Mouse (Mus musculus): Measurements from ENCODE around the gene Gale. TPM values are rescaled to one million over a fixed set of nuclear protein-coding genes. Genes with fewer than 3 reads are reported as not detected.

Gene Gale
- polyA plus RNA-seq, 1 experiment = 9.4 TPM

DNA sequence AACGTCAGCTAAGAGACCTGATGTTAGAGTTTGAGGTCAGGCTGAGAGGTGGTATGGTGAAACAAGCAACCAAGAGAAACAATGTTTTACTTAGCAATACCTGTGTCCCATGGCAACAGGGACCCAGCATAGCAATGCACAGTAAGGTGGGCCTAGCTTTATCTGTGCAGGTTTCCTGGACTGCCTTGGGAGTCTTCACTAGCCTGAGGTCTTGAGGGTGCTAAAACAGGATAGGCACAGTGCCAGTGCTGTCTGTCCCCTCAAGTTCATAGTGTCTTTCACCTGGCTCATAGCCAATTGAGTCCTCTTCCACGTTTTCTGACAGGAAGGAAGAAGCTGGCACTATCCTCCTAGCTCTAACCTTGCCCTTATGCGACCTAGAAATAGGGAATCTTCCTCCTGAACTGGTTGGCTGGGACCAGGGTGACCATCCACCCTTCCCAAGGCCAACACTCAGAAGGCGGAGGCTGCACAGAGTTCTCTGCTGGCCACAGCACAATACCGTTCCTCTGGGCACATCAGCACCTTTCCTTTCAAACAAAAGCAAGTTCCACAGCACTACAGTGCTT, 40.7 kb downstream of the Gale start:
- Histone ChIP-seq H3K9me3 (replicated peaks; ENCODE audit: control insufficient read depth, insufficient read depth, low read length, poor library complexity, severe bottlenecking) (no peaks in the 10 kb centered on the region), H3K9ac (ENCODE audit: low read depth, poor library complexity, severe bottlenecking) (no peak overlapping the region), H3K4me3 (ENCODE audit: low read depth, low read length) (no peak overlapping the region), H3K4me1 (ENCODE audit: control insufficient read depth, insufficient read depth, low read length) (no peaks in the 10 kb centered on the region), H3K27me3 (ENCODE audit: control insufficient read depth, insufficient read depth, low read length, poor library complexity, severe bottlenecking) (no peaks in the 10 kb centered on the region), H3K36me3 (ENCODE audit: control insufficient read depth, insufficient read depth, low read length, poor library complexity, severe bottlenecking) (peaks cover 44% of the 10 kb centered on the region), H3K27ac (ENCODE audit: insufficient read depth, low read length) (no peak overlapping the region)
- TF ChIP-seq EP300 (IDR thresholded peaks at IDR 0.05; ENCODE audit: insufficient read depth, low read depth, low read length) = no peak
- TF ChIP-seq POLR2A (IDR thresholded peaks at IDR 0.05; ENCODE audit: insufficient read depth, low read length) = no peak
- no peak for TF ChIP-seq CTCF (IDR thresholded peaks at IDR 0.05; ENCODE audit: low read depth, low read length)

DNA sequence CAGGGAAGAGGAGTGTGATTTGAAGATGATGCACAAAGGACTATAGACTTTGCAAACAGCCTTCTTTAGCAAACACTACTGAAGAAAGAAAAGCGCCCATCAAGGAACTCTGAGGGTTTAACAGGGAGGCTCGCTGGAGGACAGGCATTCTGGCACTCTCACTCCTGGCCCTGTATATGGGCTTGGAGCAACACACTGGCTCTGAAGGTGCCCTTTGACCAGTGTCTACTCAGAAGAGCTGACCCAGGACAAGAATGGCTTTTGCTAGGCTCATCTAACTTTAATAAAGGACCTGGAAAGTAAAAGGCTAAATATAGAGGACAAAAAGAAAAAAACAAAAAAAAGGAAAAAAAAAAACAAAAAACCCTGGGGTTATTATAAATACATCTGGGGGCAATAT, 41.4 kb downstream of the Gale start:
- H3K9me3 ChIP-seq (replicated peaks; ENCODE audit: control insufficient read depth, insufficient read depth, low read length, poor library complexity, severe bottlenecking) = no peaks in the 10 kb centered on the region
- no peaks in the 10 kb centered on the region for H3K27me3 ChIP-seq (ENCODE audit: control insufficient read depth, insufficient read depth, low read length, poor library complexity, severe bottlenecking)
- H3K36me3 ChIP-seq (ENCODE audit: control insufficient read depth, insufficient read depth, low read length, poor library complexity, severe bottlenecking) = peaks cover 51% of the 10 kb centered on the region
- no peak for TF ChIP-seq EP300 (IDR thresholded peaks at IDR 0.05; ENCODE audit: insufficient read depth, low read depth, low read length)
- no peak for TF ChIP-seq CTCF (IDR thresholded peaks at IDR 0.05; ENCODE audit: low read depth, low read length)
- no peak for TF ChIP-seq POLR2A (IDR thresholded peaks at IDR 0.05; ENCODE audit: insufficient read depth, low read length)
- H3K4me1 ChIP-seq (ENCODE audit: control insufficient read depth, insufficient read depth, low read length) = no peaks in the 10 kb centered on the region
- H3K9ac ChIP-seq (ENCODE audit: low read depth, poor library complexity, severe bottlenecking) = no peak overlapping the region
- H3K4me3 ChIP-seq (ENCODE audit: low read depth, low read length) = no peak overlapping the region
- H3K27ac ChIP-seq (ENCODE audit: insufficient read depth, low read length) = no peak overlapping the region

DNA sequence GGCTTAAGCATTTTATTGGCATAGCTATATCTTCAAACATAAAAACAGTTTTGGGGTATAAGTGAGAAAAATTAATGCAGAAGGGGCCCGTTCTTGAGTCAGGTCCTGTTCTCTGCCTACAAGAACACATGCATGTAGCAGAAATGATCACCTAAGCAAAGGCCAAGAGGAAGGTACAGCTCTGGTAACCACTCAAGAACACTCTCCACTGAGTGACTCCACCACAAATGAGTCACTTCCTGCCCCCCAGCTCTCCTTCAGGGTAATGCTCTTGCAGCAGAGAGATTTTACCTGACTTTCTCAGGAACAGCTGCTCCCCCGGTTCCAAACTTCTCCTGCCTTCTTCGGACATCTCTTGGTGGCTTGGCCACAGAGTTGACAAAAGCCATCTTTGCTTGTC, 43.3 kb downstream of the Gale start:
- no peak overlapping the region for H3K27ac ChIP-seq (ENCODE audit: insufficient read depth, low read length)
- no peak overlapping the region for H3K9ac ChIP-seq (ENCODE audit: low read depth, poor library complexity, severe bottlenecking)
- no peaks in the 10 kb centered on the region for H3K4me1 ChIP-seq (ENCODE audit: control insufficient read depth, insufficient read depth, low read length)
- TF ChIP-seq POLR2A (IDR thresholded peaks at IDR 0.05; ENCODE audit: insufficient read depth, low read length) = no peak
- TF ChIP-seq EP300 (IDR thresholded peaks at IDR 0.05; ENCODE audit: insufficient read depth, low read depth, low read length) = no peak
- TF ChIP-seq CTCF (IDR thresholded peaks at IDR 0.05; ENCODE audit: low read depth, low read length) = no peak
- no peak overlapping the region for H3K4me3 ChIP-seq (ENCODE audit: low read depth, low read length)
- H3K27me3 ChIP-seq (ENCODE audit: control insufficient read depth, insufficient read depth, low read length, poor library complexity, severe bottlenecking) = no peaks in the 10 kb centered on the region
- H3K9me3 ChIP-seq (replicated peaks; ENCODE audit: control insufficient read depth, insufficient read depth, low read length, poor library complexity, severe bottlenecking) = no peaks in the 10 kb centered on the region
- peaks cover 63% of the 10 kb centered on the region for H3K36me3 ChIP-seq (ENCODE audit: control insufficient read depth, insufficient read depth, low read length, poor library complexity, severe bottlenecking)

DNA sequence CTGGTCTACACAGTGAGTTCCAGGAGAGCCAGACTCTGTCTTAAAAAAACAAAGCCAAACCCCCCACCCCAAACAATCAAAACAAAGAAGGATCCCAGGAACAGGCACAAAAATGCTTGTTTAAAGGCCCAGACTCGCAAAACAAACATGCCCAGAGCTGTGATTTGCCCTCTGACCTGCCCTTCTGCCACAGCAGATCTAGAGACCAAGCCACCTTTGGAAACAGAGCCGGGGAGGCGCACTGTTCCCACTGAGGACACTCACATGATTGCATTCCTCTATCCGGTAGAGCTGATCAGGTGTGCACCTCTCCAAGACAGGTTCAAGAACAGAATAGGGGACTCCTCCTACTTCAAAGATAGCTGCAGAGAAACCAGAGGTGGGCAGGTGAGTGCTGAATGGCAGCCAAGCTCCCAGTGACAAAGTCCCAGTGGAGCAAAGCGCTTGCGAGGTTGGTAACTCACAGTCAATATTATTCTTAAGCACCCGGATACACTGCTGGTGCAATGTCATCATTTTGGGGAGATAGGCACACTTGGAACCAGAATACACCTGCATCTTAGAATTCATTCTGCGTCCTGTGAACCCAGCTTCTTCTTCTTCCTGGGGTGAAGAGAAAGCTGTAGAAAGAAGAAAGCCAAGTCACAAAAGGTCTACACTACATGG, 45.4 kb downstream of the Gale start:
- TF ChIP-seq POLR2A (IDR thresholded peaks at IDR 0.05; ENCODE audit: insufficient read depth, low read length) = no peak
- TF ChIP-seq CTCF (IDR thresholded peaks at IDR 0.05; ENCODE audit: low read depth, low read length) = no peak
- no peak for TF ChIP-seq EP300 (IDR thresholded peaks at IDR 0.05; ENCODE audit: insufficient read depth, low read depth, low read length)
- peaks cover 61% of the 10 kb centered on the region for H3K36me3 ChIP-seq (ENCODE audit: control insufficient read depth, insufficient read depth, low read length, poor library complexity, severe bottlenecking)
- no peaks in the 10 kb centered on the region for H3K27me3 ChIP-seq (ENCODE audit: control insufficient read depth, insufficient read depth, low read length, poor library complexity, severe bottlenecking)
- H3K27ac ChIP-seq (ENCODE audit: insufficient read depth, low read length) = no peak overlapping the region
- no peak overlapping the region for H3K4me3 ChIP-seq (ENCODE audit: low read depth, low read length)
- no peak overlapping the region for H3K9ac ChIP-seq (ENCODE audit: low read depth, poor library complexity, severe bottlenecking)
- no peaks in the 10 kb centered on the region for H3K9me3 ChIP-seq (replicated peaks; ENCODE audit: control insufficient read depth, insufficient read depth, low read length, poor library complexity, severe bottlenecking)
- no peaks in the 10 kb centered on the region for H3K4me1 ChIP-seq (ENCODE audit: control insufficient read depth, insufficient read depth, low read length)

DNA sequence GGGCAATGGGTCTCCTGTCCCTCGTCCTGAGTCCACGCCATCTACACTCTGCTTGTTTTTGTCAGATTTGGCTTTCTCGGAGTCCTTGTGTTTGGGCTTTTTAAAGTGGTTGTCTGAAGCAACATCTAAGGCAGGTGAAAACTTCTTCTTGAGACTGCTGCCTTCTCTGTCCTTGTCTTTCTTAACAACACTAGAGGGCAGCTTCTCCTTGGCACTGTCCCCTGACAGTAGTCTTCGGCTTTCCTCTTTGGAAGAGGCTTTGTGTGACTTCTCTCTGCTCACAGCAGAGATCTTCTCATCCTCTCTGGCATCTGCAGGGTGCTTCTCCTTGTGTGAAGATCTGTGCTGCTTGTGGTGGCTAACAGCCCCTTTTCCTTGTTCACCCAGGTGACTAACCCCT, 47.1 kb downstream of the Gale start:
- no peak overlapping the region for H3K27ac ChIP-seq (ENCODE audit: insufficient read depth, low read length)
- peaks cover 49% of the 10 kb centered on the region for H3K36me3 ChIP-seq (ENCODE audit: control insufficient read depth, insufficient read depth, low read length, poor library complexity, severe bottlenecking)
- TF ChIP-seq EP300 (IDR thresholded peaks at IDR 0.05; ENCODE audit: insufficient read depth, low read depth, low read length) = no peak
- no peak for TF ChIP-seq CTCF (IDR thresholded peaks at IDR 0.05; ENCODE audit: low read depth, low read length)
- no peak for TF ChIP-seq POLR2A (IDR thresholded peaks at IDR 0.05; ENCODE audit: insufficient read depth, low read length)

DNA sequence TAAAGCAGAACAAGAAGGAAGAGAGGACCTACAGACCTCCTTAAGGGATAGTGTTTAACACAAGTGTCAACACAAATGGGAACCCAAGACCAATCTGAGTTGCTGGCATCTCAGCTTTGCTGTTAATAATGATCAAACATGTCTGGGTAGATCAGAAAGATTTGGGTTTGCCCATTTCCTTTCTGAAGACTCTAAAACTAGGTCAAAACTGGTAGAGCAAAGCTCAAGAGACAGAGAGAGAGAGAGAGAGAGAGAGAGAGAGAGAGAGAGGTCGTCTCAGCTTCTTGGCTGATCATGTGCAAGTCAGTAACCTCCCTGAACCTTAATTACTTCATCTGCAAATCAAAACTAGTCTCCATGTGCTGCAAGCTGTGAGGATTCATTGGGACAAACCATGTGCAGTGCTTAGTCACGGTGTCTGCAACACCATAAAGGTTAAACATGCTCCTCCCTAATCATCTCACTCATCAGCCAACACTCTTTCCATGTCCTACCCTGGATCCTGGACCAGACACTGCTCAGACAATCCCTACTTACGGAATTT, 52.6 kb downstream of the Gale start:
- H3K27me3 ChIP-seq (ENCODE audit: control insufficient read depth, insufficient read depth, low read length, poor library complexity, severe bottlenecking) = no peaks in the 10 kb centered on the region
- H3K9me3 ChIP-seq (replicated peaks; ENCODE audit: control insufficient read depth, insufficient read depth, low read length, poor library complexity, severe bottlenecking) = no peaks in the 10 kb centered on the region
- no peak overlapping the region for H3K4me3 ChIP-seq (ENCODE audit: low read depth, low read length)
- no peak overlapping the region for H3K9ac ChIP-seq (ENCODE audit: low read depth, poor library complexity, severe bottlenecking)
- H3K27ac ChIP-seq (ENCODE audit: insufficient read depth, low read length) = no peak overlapping the region
- H3K36me3 ChIP-seq (ENCODE audit: control insufficient read depth, insufficient read depth, low read length, poor library complexity, severe bottlenecking) = peaks cover 6% of the 10 kb centered on the region; the same call in 1 of the 2 replicates
- H3K4me1 ChIP-seq (ENCODE audit: control insufficient read depth, insufficient read depth, low read length) = peaks cover 1% of the 10 kb centered on the region
- TF ChIP-seq POLR2A (IDR thresholded peaks at IDR 0.05; ENCODE audit: insufficient read depth, low read length) (no peak), EP300 (IDR thresholded peaks at IDR 0.05; ENCODE audit: insufficient read depth, low read depth, low read length) (no peak), CTCF (IDR thresholded peaks at IDR 0.05; ENCODE audit: low read depth, low read length) (no peak)

More for the DNA sequence above, 47.1 kb downstream of the Gale start:
- no peak overlapping the region for H3K4me3 ChIP-seq (ENCODE audit: low read depth, low read length)
- H3K4me1 ChIP-seq (ENCODE audit: control insufficient read depth, insufficient read depth, low read length) = no peaks in the 10 kb centered on the region
- no peaks in the 10 kb centered on the region for H3K27me3 ChIP-seq (ENCODE audit: control insufficient read depth, insufficient read depth, low read length, poor library complexity, severe bottlenecking)
- H3K9ac ChIP-seq (ENCODE audit: low read depth, poor library complexity, severe bottlenecking) = no peak overlapping the region
- no peaks in the 10 kb centered on the region for H3K9me3 ChIP-seq (replicated peaks; ENCODE audit: control insufficient read depth, insufficient read depth, low read length, poor library complexity, severe bottlenecking)

Other genes with a start within 250 kb of the Gale start
- not detected in 2 replicates for gene Il22ra1, start 235.6 kb upstream of the Gale start, polyA plus RNA-seq (2011; ENCODE audit: insufficient read depth, insufficient read length, low read depth, missing spikeins)
- 0.33 TPM in 1 of 2 replicates, not detected in the other for gene Myom3, start 204.0 kb upstream of the Gale start, polyA plus RNA-seq (2011; ENCODE audit: insufficient read depth, insufficient read length, low read depth, missing spikeins)
- 293 and 302 TPM in 2 replicates for gene Srsf10, start 108.0 kb upstream of the Gale start, polyA plus RNA-seq (2011; ENCODE audit: insufficient read depth, insufficient read length, low read depth, missing spikeins)
- 77.4 and 84.4 TPM in 2 replicates for gene Pnrc2, start 89.9 kb upstream of the Gale start, polyA plus RNA-seq (2011; ENCODE audit: insufficient read depth, insufficient read length, low read depth, missing spikeins)
- gene Cnr2, start 68.3 kb upstream of the Gale start, polyA plus RNA-seq (2011; ENCODE audit: insufficient read depth, insufficient read length, low read depth, missing spikeins) = 0.16 TPM in 1 of 2 replicates, not detected in the other
- 46.0 and 47.2 TPM in 2 replicates for gene Fuca1, start 43.0 kb upstream of the Gale start, polyA plus RNA-seq (2011; ENCODE audit: insufficient read depth, insufficient read length, low read depth, missing spikeins)
- gene Hmgcl, start 17.3 kb upstream of the Gale start, polyA plus RNA-seq (2011; ENCODE audit: insufficient read depth, insufficient read length, low read depth, missing spikeins) = 18.3 and 22.6 TPM in 2 replicates
- 47.4 and 52.6 TPM in 2 replicates for gene Lypla2, start 8.9 kb downstream of the Gale start, polyA plus RNA-seq (2011; ENCODE audit: insufficient read depth, insufficient read length, low read depth, missing spikeins)
- 40.3 and 44.9 TPM in 2 replicates for gene Pithd1, start 23.5 kb downstream of the Gale start, polyA plus RNA-seq (2011; ENCODE audit: insufficient read depth, insufficient read length, low read depth, missing spikeins)
- gene Eloa, start 58.0 kb downstream of the Gale start, polyA plus RNA-seq (2011; ENCODE audit: insufficient read depth, insufficient read length, low read depth, missing spikeins) = 21.2 and 22.6 TPM in 2 replicates
- 1,525 and 1,581 TPM in 2 replicates for gene Rpl11, start 89.7 kb downstream of the Gale start, polyA plus RNA-seq (2011; ENCODE audit: insufficient read depth, insufficient read length, low read depth, missing spikeins)
- gene Id3, start 179.8 kb downstream of the Gale start, polyA plus RNA-seq (2011; ENCODE audit: insufficient read depth, insufficient read length, low read depth, missing spikeins) = 9.6 and 11.0 TPM in 2 replicates
- 3.1 and 6.3 TPM in 2 replicates for gene E2f2, start 208.7 kb downstream of the Gale start, polyA plus RNA-seq (2011; ENCODE audit: insufficient read depth, insufficient read length, low read depth, missing spikeins)
- gene Asap3, start 242.6 kb downstream of the Gale start, polyA plus RNA-seq (2011; ENCODE audit: insufficient read depth, insufficient read length, low read depth, missing spikeins) = 7.2 and 9.3 TPM in 2 replicates

Data from ES-Bruce4 (cell line).